Mouse (Mus musculus): Measurements from ENCODE around the gene Dnaic1. TPM values are rescaled to one million over a fixed set of nuclear protein-coding genes. Genes with fewer than 3 reads are reported as not detected.

Gene Dnaic1
- total RNA-seq, 4 experiments from 2014 or later = 1.7 to 6.2 (median 3.5) TPM

Other genes with a start within 250 kb of the Dnaic1 start
- 10 to 100 TPM; 31.8 to 37.4 (median 33.7) TPM for gene Ubap1, start 220.8 kb upstream of the Dnaic1 start, total RNA-seq (2022)
- under 1 TPM; 0.22 to 0.63 (median 0.43) TPM for gene Kif24, start 104.9 kb upstream of the Dnaic1 start, total RNA-seq (2022)
- 10 to 100 TPM; 32.9 to 48.6 (median 39.2) TPM for gene Nudt2, start 104.6 kb upstream of the Dnaic1 start, total RNA-seq (2022)
- 10 to 100 TPM; 12.6 to 16.0 (median 13.7) TPM for gene AI464131, start 66.7 kb upstream of the Dnaic1 start, total RNA-seq (2022)
- under 1 TPM in 1 of 4 experiments, not detected in 3; 0.41 TPM for gene 1110017D15Rik, start 52.4 kb upstream of the Dnaic1 start, total RNA-seq (2022)
- gene Fam219a, start 237 bp upstream of the Dnaic1 start, total RNA-seq (2022) = 10 to 100 TPM; 12.3 to 16.5 (median 14.1) TPM
- 10 to 100 TPM in 2 of 4 experiments, 1 to 10 TPM in 2; 8.9 to 13.9 (median 11.1) TPM for gene Enho, start 70.5 kb downstream of the Dnaic1 start, total RNA-seq (2022)
- 1 to 10 TPM; 2.2 to 5.3 (median 4.9) TPM for gene Cntfr, start 127.3 kb downstream of the Dnaic1 start, total RNA-seq (2022)
- 100 to 1,000 TPM in 3 of 4 experiments, 10 to 100 TPM in 1; 95.9 to 110 (median 104) TPM for gene Il11ra1, start 130.2 kb downstream of the Dnaic1 start, total RNA-seq (2022)
- 10 to 100 TPM; 29.7 to 35.8 (median 33.3) TPM for gene Rpp25l, start 143.8 kb downstream of the Dnaic1 start, total RNA-seq (2022)
- gene Dctn3, start 153.4 kb downstream of the Dnaic1 start, total RNA-seq (2022) = 10 to 100 TPM; 69.4 to 71.8 (median 70.7) TPM
- gene Arid3c, start 161.4 kb downstream of the Dnaic1 start, total RNA-seq (2022) = not detected
- gene Galt, start 185.5 kb downstream of the Dnaic1 start, total RNA-seq (2022) = 10 to 100 TPM; 52.6 to 60.5 (median 58.6) TPM
- 10 to 100 TPM; 20.9 to 23.8 (median 21.7) TPM for gene Sigmar1, start 186.4 kb downstream of the Dnaic1 start, total RNA-seq (2022)
- 10 to 100 TPM; 12.3 to 19.6 (median 14.5) TPM for gene Ccl27a, start 204.5 kb downstream of the Dnaic1 start, total RNA-seq (2022)

Measured in heart, adult 8-10 months (tissue).